Comparison of ENCODE assay signal across 8 mouse cellular contexts in genomic region chr13:98030959-98031641, GRCm38 (mm10).
A peak's percentile ranks its signal among the peaks of the same experiment; 100 is the strongest.
DNase-seq lines count a peak whose midpoint lies in the region; ATAC-seq and TF ChIP-seq lines count a peak whose summit lies in the region.

No protein-coding gene starts in this region.

- peak overlapping the region; percentile 16; the same call in 1 of the 2 replicates for H3K4me3 ChIP-seq in cortical plate, adult 2 months (ENCODE audit: insufficient read depth, low read length)

- H3K27ac ChIP-seq in cortical plate, adult 2 months (ENCODE audit: insufficient read depth, low read length), result no peak overlapping the region

- TF ChIP-seq CTCF in cortical plate, adult 2 months (IDR thresholded peaks at IDR 0.05; ENCODE audit: extremely low read depth, insufficient read depth, low read length), result peak; percentile 92

- intact Hi-C loops in gastrocnemius, postnatal 14 days (cut with DNase I; ENCODE audit: low total_unique reads), result loop anchor here (5.0 kb wide), 3 partner anchors 171 to 206 kb away; no protein-coding TSS in a partner anchor

- peak; percentile 56 for ATAC-seq in inflammation-experienced regulatory T-cells, adult 6 months
- peak; percentile 85 for ATAC-seq in megakaryocyte progenitor cell, adult 5-6 weeks (replicated peaks; ENCODE audit: poor library complexity)

- no peak for TF ChIP-seq POLR2A in cortical plate, adult 2 months (IDR thresholded peaks at IDR 0.05; ENCODE audit: extremely low read depth, insufficient read depth, low read length)

- peak; percentile 79 to 96 for DNase-seq in adrenal gland, adult (ENCODE audit: inconsistent age in 2 of 2, low spot score in 1 of 2)
- peak; percentile 72 for DNase-seq in gastrocnemius, postnatal 14 days
- peak; percentile 42 to 94 for DNase-seq in left cerebral cortex, adult 9 months (ENCODE audit: low spot score in 2 of 2)
- peak; percentile 90 to 92 for DNase-seq in right cerebral cortex, postnatal 10 days (ENCODE audit: low spot score in 2 of 2)
- DNase-seq in yolk sac, embryonic 10.5 days (ENCODE audit: low spot score), result peak; percentile 70

- H3K4me1 ChIP-seq in cortical plate, adult 2 months (ENCODE audit: control insufficient read depth, insufficient read depth, low read length), result no peaks in the 10 kb centered on the region
